Mouse (Mus musculus): ENCODE measurements at regions not wholly inside any gene's neighbourhood (a gene's known extent, or its start where the extent isn't known, plus 50 kb on each side); places are given as distances from the start of the nearest gene placed in this dataset. TPM values are rescaled to one million over a fixed set of nuclear protein-coding genes. Genes with fewer than 3 reads are reported as not detected.

DNA sequence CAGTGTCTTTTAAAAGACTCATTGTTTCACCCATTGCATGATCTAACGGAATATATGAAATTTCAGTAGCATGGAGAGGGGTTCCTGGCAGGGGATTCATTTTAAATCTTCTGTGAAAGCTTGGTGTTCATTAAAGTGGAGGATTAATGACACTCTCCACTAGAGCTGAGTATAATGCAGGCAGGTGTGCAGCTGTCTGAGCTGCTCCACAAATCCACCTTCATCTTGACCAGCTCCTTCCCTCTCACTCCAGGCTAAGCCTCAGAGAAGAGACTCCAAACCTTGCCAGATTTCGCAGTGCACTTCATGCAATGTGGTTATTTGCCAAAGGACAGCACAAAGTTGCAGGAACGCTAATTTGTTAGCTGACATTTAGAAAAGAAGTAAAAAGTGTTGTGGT is 1288.0 kb upstream of the Map3k7 start:
- DNase-seq: no peak
- intact Hi-C loops (cut with DNase I): no loop called here

DNA sequence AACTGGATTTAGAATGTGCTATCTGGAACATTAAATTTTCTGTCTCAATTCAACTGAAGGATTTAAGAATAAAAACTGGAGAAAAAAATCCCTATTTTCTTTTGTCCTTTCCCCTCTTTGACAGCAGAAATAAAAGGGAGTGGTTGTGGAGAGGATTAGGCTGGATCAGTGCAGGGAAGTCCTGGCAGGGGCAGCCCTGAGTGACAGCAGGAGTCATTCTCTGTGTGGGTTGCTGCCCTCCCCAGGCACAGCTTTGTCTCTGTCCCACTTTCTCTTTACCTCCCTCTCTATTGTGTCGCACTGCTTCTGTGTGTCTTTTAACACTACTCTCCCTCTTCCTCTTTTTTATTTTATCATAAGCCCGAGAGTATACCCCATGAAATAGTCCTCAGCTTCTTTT is 1286.8 kb upstream of the Map3k7 start:
- peak; percentile 15 for DNase-seq

GRCm38 (mm10) chr4:30682394-30682793 is 1281.5 kb upstream of the Map3k7 start:
- no peak for DNase-seq
- intact Hi-C loops (cut with DNase I): no loop called here

More for the DNA sequence above, 1286.8 kb upstream of the Map3k7 start:
- intact Hi-C loops (cut with DNase I): no loop called here

DNA sequence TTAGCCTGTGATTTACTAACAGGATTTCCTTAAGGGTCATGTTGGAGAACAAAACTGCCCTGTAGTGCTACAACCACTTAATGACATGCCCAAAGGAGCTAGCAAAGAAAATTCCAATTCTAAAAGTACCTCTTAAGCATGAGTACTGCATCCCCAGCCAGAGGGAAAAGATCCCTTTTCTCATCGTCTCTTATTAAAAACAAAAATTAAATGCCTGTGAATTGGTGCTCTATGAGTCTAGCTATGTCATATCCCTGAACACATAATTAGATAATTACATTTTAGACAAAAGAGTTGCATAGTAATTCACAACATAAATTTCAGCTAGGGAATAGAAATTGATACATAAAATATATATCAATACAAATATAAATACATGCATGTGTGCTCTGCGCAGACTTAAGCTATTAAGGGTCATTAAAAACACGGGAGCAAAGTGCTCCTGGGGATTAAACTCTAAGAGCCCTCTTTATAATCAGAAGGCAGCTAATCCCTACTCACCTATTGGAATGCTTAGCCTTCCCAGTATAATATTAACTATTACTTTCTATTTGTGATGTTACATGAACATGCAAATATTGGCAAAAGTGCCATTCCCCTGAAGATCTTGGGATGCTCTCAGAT is 1250.4 kb upstream of the Map3k7 start:
- no peak for DNase-seq
- intact Hi-C loops (cut with DNase I): no loop called here

Small RNA genes lying in the stretch of these regions (microRNA-seq; reads per million reads assigned to microRNA genes)
- not detected for gene Gm22831
